Mouse (Mus musculus) testis, adult 2 months (tissue): Measurements from ENCODE around the gene Kif16b. TPM values are rescaled to one million over a fixed set of nuclear protein-coding genes. Genes with fewer than 3 reads are reported as not detected.

Source experiments
- H3K27ac ChIP-seq: fragments of 200-500 bp; 2 replicates; pipeline ENCODE4 v1.5.1; 2012; ENCODE audit warnings: low read depth, low read length; ENCODE audit not compliant: control insufficient read depth, insufficient read depth
- H3K27me3 ChIP-seq: fragments of 200-500 bp; 2 replicates; pipeline ENCODE4 v1.6.1; 2012; ENCODE audit warnings: mild to moderate bottlenecking, low read length, moderate library complexity; ENCODE audit not compliant: control insufficient read depth, insufficient read depth
- H3K36me3 ChIP-seq: fragments of 200-500 bp; 2 replicates; pipeline ENCODE4 v1.6.1; 2012; ENCODE audit warnings: mild to moderate bottlenecking, low read length; ENCODE audit not compliant: control insufficient read depth, insufficient read depth
- H3K4me1 ChIP-seq: fragments of 200-500 bp; 2 replicates; pipeline ENCODE4 v1.6.1; 2012; ENCODE audit warnings: low read length; ENCODE audit not compliant: control insufficient read depth, insufficient read depth
- H3K4me3 ChIP-seq: fragments of 200-500 bp; 2 replicates; pipeline ENCODE4 v1.5.1; 2012; ENCODE audit warnings: low read depth, mild to moderate bottlenecking, low read length, moderate library complexity, mixed read lengths; ENCODE audit not compliant: control insufficient read depth
- CTCF ChIP-seq: fragments of 200-500 bp; IDR thresholded peaks from 2 replicates; pipeline ENCODE4 v1.5.1; 2012; ENCODE audit warnings: low read depth, mild to moderate bottlenecking, inconsistent platforms, low read length, moderate library complexity; ENCODE audit not compliant: control insufficient read depth, insufficient read depth, insufficient replicate concordance
- POLR2A ChIP-seq: fragments of 200-500 bp; IDR thresholded peaks from 2 replicates; pipeline ENCODE4 v1.6.1; 2012; ENCODE audit warnings: low read depth, mild to moderate bottlenecking, inconsistent platforms, low read length, moderate library complexity; ENCODE audit not compliant: control insufficient read depth
- polyA plus RNA-seq: library from polyadenylated mRNA; depleted of rRNA; stranded (reverse); fragments of >200 nt; gene quantifications from 2 replicates; pipeline ENCODE4 v1.2.3, GENCODE M21; 2012; rRNA removed

The Kif16b gene
- polyA plus RNA-seq, result 10.0 and 11.9 TPM in 2 replicates

DNA sequence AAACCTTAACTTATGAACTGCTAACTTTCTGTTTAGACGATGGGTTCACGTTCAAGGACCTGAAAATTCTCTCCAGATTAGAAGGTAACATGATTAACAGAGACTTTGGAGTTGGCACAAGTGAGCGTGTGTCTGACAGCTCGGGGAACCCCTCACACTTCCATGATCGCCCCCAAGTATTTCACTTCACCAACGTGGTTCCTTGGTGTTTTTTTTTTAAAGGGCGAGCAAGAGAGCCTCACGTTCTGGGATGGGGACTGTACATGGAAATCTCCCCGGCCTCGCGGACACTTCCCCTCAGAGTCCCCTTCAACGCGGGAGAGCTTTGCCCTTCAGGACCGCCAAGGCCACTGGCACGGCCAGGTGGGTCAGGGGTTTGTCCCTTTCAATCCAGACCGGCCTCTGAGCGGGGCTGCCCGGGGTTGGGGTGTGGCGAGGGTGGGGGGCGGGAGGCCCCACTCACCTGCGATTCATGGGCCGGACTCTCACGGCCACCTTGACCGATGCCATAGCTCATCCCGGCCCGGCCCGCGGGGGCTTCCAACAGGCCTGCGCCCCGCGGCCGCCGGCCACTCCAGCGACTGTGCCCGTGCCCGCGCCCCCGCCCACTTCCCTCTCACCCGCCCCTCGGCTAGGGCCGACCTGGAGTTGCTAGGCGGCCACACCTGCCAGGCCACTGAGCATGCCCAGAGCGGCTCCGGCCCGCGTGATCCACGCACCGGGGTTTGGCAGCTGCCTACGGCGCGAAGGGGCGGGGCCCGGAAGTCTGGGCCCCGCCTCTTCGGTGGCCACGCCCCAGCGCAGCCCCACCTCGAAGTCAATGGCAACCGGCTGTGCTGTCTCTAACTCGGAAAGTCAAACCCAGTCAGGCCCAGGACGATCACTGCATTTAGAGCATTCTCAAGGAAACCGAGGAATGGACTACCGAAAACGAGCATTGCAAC, at the start of gene Kif16b:
Kif16b (minus strand) TSS at position 670 of the 944 bp plus-strand sequence.
- H3K27me3 ChIP-seq, result no peaks in the 10 kb centered on the region
- H3K36me3 ChIP-seq, result no peaks in the 10 kb centered on the region
- H3K4me1 ChIP-seq, result peaks cover 6% of the 10 kb centered on the region
- TF ChIP-seq POLR2A, result peak; percentile 44; the same call in 1 of the 2 replicates
- no peak for TF ChIP-seq CTCF
- H3K27ac ChIP-seq, result peak within 1 kb of the TSS; percentile 79
- H3K4me3 ChIP-seq, result peak within 1 kb of the TSS; percentile 91

DNA sequence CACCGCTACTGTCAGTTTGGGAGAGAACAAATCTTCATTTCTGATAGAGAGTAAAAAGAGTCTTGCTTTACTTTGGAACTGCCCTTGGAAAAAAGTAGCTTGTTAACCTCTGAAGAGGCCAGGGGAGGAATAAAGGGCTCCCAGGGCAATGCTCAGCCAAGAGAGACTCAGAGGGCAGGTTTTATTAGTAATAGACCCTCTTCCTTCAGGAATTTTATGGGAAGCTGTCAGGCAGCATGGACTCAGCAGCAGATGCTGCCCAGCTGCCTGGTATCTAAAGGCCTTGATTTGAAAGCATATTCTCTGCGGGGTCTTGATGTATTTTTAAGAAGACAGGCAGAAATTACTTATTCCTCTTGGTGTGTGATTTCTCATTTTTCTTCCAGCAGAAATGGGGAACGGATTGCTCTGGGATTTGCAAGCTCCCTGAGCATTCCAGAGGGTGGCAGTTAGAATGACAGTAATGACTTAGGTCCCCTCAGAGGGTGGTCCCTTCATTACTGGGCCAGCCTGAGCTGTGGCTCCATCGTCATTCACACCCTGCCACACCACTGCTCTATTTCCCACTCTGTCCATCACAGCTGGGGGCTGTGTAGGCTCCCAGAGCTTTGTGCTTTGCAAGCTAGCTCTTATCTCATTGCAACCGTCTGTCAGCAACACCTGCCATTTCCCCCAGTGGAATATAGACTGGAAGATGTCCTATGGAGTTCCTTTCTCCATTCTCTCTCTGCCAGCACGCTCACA, 39.7 kb upstream of the Kif16b start:
- TF ChIP-seq POLR2A, result no peak
- TF ChIP-seq CTCF, result no peak
- no peaks in the 10 kb centered on the region for H3K4me1 ChIP-seq
- no peaks in the 10 kb centered on the region for H3K36me3 ChIP-seq
- no peaks in the 10 kb centered on the region for H3K27me3 ChIP-seq
- H3K27ac ChIP-seq, result no peak overlapping the region
- H3K4me3 ChIP-seq, result no peak overlapping the region

DNA sequence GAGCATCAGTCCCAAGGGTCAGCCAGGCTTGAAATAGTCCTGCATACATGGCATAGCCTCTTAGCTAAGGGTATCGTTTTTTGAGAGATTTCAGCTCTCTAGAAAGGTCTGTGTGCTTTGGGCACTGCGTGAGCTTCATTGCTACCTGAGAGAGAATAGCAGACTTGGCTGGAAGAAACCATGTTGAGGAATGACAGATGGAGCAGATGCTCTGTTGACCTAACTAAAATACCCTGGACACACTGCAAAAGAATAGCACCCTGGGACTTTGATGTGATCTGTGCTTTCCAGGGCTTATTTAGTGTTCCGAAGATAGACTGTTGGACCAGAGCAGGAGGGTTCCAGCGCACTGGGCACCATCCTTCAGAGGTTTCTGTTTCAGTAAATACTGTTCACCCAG, 29.1 kb upstream of the Kif16b start:
- TF ChIP-seq POLR2A, result no peak
- TF ChIP-seq CTCF, result no peak
- H3K36me3 ChIP-seq, result no peaks in the 10 kb centered on the region
- no peak overlapping the region for H3K4me3 ChIP-seq
- H3K27me3 ChIP-seq, result no peaks in the 10 kb centered on the region
- no peaks in the 10 kb centered on the region for H3K4me1 ChIP-seq
- H3K27ac ChIP-seq, result no peak overlapping the region

DNA sequence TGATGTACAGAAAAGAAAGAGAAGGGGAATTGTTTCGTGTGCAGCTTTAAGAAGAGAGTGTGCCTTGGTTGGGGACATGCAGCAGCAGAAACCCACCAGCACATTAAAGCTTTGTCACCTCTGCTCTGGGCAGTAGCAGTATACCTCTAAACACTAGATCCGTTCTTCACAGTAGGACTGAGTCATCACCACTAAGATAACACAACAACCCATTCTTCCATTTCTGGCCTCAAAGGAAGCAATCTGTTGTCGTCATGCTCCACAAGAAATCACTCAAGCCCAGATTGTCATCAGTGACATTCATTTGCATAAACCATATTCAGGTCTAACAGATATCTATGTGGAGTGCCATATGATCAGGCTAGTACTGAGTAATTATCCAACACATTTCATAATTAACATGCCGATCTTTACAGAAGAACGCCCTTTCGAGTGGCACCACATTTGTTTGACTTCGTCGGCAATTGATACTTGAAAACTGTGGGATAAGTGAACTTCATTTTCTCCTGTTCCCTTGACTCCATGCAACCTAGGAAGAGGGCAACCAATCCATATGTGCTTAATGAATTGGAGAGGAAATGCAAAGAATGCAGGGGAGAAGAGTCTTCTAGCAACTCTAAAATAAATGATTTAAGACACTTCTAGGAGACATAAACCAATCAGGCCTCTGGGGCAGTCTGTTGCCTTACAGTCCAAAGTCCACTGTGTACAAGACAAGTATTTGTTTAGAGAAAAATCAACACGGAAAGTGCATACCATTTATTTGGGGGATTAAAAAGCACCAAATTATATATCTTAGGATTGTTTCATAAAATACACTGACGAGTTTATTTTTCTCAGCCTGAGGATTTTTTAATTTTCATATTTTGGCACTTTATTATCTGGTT, 28.1 kb upstream of the Kif16b start:
- no peak overlapping the region for H3K27ac ChIP-seq
- no peaks in the 10 kb centered on the region for H3K4me1 ChIP-seq

DNA sequence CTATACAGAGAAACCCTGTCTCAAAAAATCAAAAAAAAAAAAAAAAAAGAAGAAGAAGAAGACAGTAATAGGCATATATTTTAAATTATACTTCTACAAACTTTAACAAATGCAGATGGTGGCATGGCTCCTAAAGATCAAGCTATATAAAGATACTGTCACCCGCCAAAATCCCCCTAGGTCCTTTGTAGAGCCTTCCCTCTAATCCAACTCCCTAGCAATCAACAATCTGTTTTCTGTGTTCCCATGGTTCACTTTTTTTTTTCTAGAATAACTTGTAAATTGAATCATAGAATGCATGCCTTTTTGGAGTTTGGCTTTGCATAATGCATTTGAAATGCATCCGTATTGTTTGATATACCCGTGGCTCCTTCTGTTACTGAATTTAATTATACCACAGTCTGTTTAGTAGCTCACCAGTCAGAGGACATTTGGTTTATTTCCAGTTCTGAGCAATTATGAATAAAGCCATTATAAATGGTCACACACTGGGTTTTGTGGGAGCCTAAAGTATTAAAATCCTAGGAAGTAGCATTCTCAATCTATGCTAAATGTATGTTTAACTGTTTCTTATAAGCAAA, 9.6 kb upstream of the Kif16b start:
- Histone ChIP-seq H3K27ac (no peak overlapping the region), H3K4me3 (no peak overlapping the region)
- TF ChIP-seq CTCF, result no peak
- no peak for TF ChIP-seq POLR2A

More for the DNA sequence above, 28.1 kb upstream of the Kif16b start:
- H3K36me3 ChIP-seq, result no peaks in the 10 kb centered on the region
- TF ChIP-seq CTCF (no peak), POLR2A (no peak)
- no peaks in the 10 kb centered on the region for H3K27me3 ChIP-seq
- no peak overlapping the region for H3K4me3 ChIP-seq

DNA sequence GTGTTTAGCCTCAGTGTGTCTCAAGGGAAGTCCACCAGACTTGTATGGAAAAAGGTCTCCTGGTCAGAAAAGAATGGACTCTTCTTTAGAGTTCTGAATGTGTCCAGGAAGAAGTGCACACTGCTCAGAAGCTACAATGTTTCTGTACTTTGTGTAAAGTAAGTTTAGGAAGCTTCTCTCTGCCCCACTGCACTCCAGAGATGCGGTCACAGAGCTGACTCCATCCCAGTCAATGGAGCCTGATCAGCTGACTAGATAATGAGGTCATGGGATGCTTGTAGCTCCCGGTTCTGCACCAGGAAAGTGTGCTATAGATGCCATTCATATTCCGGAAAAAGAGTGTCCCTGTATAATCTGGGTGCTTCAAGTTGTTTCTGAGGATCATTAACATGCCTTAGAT, 7.9 kb upstream of the Kif16b start:
- Histone ChIP-seq H3K4me3 (no peak overlapping the region), H3K27ac (no peak overlapping the region), H3K36me3 (no peaks in the 10 kb centered on the region), H3K4me1 (no peaks in the 10 kb centered on the region), H3K27me3 (no peaks in the 10 kb centered on the region)
- TF ChIP-seq POLR2A (no peak), CTCF (no peak)

More for the DNA sequence above, 9.6 kb upstream of the Kif16b start:
- no peaks in the 10 kb centered on the region for H3K36me3 ChIP-seq
- no peaks in the 10 kb centered on the region for H3K27me3 ChIP-seq
- H3K4me1 ChIP-seq, result no peaks in the 10 kb centered on the region
